Mouse (Mus musculus) spleen, adult 2 months (tissue): Measurements from ENCODE around the gene Sln. TPM values are rescaled to one million over a fixed set of nuclear protein-coding genes. Genes with fewer than 3 reads are reported as not detected.

ENCODE experiments used
- DNase-seq, 2 experiments: peaks; one replicate each; pipeline versions ENCODE4 v3.0.0 to v3.0.0-alpha.2; 2012 to 2021; ENCODE audit warnings: low spot score in 2 of 2, low read depth in 1 of 2
- H3K27ac ChIP-seq: fragments of 200-500 bp; 2 replicates; pipeline ENCODE4 v1.5.1; 2012; ENCODE audit warnings: low read length, inconsistent platforms; ENCODE audit not compliant: insufficient read depth
- H3K27me3 ChIP-seq: fragments of 200-500 bp; 2 replicates; pipeline ENCODE4 v1.6.1; 2012; ENCODE audit warnings: mild to moderate bottlenecking, moderate library complexity, low read length, inconsistent platforms; ENCODE audit not compliant: control insufficient read depth, insufficient read depth
- H3K36me3 ChIP-seq: fragments of 200-500 bp; 2 replicates; pipeline ENCODE4 v1.6.1; 2012; ENCODE audit warnings: mild to moderate bottlenecking, low read length, inconsistent platforms; ENCODE audit not compliant: control insufficient read depth, insufficient read depth
- H3K4me1 ChIP-seq: fragments of 200-500 bp; 2 replicates; pipeline ENCODE4 v1.6.1; 2011; ENCODE audit warnings: inconsistent platforms; ENCODE audit not compliant: control insufficient read depth, insufficient read depth, insufficient read length
- H3K4me3 ChIP-seq: fragments of 200-500 bp; 2 replicates; pipeline ENCODE4 v1.5.1; 2011; ENCODE audit warnings: mild to moderate bottlenecking, inconsistent platforms; ENCODE audit not compliant: insufficient read depth, insufficient read length; ENCODE audit errors: extremely low read depth
- CTCF ChIP-seq: fragments of 200-500 bp; IDR thresholded peaks from 2 replicates; pipeline ENCODE4 v1.5.1; 2011; ENCODE audit warnings: mild to moderate bottlenecking, inconsistent platforms; ENCODE audit not compliant: insufficient read depth, insufficient read length, insufficient replicate concordance; ENCODE audit errors: extremely low read depth
- POLR2A ChIP-seq: fragments of 200-500 bp; IDR thresholded peaks from 2 replicates; pipeline ENCODE4 v1.6.1; 2011; ENCODE audit warnings: low read depth, low read length, inconsistent platforms
- WGBS: fragments of 180-500 bp; shearing (Covaris S2); methylation state at CpG from one replicate; pipeline ENCODE4 v1.1.7; 2018; 5-methylcytosine and 5-hydroxymethylcytosine counted together
- polyA plus RNA-seq: library from polyadenylated mRNA; depleted of rRNA; stranded (reverse); fragments of >200 nt; gene quantifications from 2 replicates; pipeline ENCODE4 v1.2.3, GENCODE M21; 2012; rRNA removed

Gene Sln
- 0.40 and 0.55 TPM in 2 replicates for polyA plus RNA-seq

- Histone ChIP-seq H3K27ac (no peak within 1 kb of the TSS), H3K4me3 (no peak within 1 kb of the TSS), H3K27me3 (no peaks in the 10 kb centered on the region), H3K4me1 (no peaks in the 10 kb centered on the region), H3K36me3 (no peaks in the 10 kb centered on the region)
- DNase-seq: no peak
- 88% methylated on average over 4 of the region's 4 CpGs for whole genome bisulfite sequencing
- no peak for TF ChIP-seq CTCF
- TF ChIP-seq POLR2A: no peak
Measured at GRCm38 (mm10) chr9:53849864-53850263, at the start of gene Sln. TSS of gene Sln (plus strand) at chr9:53850164.

DNA sequence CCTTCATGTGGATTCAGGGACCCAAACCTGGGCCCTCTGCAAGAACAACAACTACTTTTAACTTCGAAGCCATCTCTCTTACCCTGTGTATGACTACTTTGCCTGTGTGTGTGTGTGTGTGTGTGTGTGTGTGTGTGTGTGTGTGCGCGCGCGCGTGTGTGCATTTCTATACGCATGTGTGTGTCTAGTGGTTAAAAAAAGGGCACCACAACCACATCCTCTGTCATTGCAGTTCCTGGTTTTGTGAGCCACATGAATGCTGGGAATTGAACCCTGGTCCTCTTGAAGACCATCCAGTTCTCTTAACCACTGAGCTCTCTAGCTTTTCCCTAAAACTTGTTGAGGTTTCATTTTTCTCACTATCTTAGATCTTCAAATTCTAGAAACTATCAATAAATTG is 47.0 kb upstream of the Sln start:
- no peak for DNase-seq
- no peak for TF ChIP-seq CTCF
- TF ChIP-seq POLR2A: no peak
- WGBS: 86% methylated on average over 7 of the region's 7 CpGs
- no peaks in the 10 kb centered on the region for H3K4me1 ChIP-seq
- no peaks in the 10 kb centered on the region for H3K27me3 ChIP-seq
- H3K4me3 ChIP-seq: no peak overlapping the region
- H3K27ac ChIP-seq: no peak overlapping the region
- H3K36me3 ChIP-seq: 0 out of 2 replicates have a peak, but pooled peaks cover 1% of the 10 kb centered on the region

- Histone ChIP-seq H3K27ac (no peak overlapping the region), H3K27me3 (no peaks in the 10 kb centered on the region), H3K36me3 (no peaks in the 10 kb centered on the region), H3K4me3 (no peak overlapping the region), H3K4me1 (no peaks in the 10 kb centered on the region)
- 56% methylated on average over 7 of the region's 7 CpGs for WGBS
- TF ChIP-seq CTCF (no peak), POLR2A (no peak)
- DNase-seq: no peak
Measured at GRCm38 (mm10) chr9:53806496-53807086, 43.4 kb upstream of the Sln start.

DNA sequence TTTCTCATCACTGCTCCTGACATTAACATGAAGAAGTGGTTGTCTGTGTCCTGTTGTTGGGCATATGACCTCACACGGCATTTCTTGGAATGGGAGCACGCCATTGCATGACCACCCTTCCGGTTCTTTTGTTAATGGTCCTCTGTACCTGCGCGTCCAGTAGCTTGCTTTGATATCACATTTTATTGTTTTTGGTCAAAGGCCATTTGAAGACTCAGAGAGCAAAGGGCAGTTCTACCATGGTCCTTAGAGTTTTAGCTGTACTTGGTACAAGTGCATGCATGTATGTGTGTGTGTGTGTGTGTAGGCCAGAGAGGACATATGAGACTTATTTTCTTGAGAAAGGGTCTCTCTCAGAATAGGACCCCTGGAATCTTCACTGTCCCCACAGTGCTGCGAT is 36.5 kb upstream of the Sln start:
- TF ChIP-seq CTCF: no peak
- no peak for TF ChIP-seq POLR2A
- no peak for DNase-seq
- Histone ChIP-seq H3K36me3 (no peaks in the 10 kb centered on the region), H3K27ac (no peak overlapping the region), H3K4me3 (no peak overlapping the region), H3K4me1 (no peaks in the 10 kb centered on the region), H3K27me3 (no peaks in the 10 kb centered on the region)
- 93% methylated on average over 6 of the region's 6 CpGs for WGBS

GRCm38 (mm10) chr9:53818760-53819159 is 31.2 kb upstream of the Sln start:
- no peaks in the 10 kb centered on the region for H3K27me3 ChIP-seq
- DNase-seq: peak in 1 of 2 experiments; percentile 56
- 21% methylated on average over 4 of the region's 4 CpGs for WGBS
- H3K4me3 ChIP-seq: no peak overlapping the region
- TF ChIP-seq POLR2A: no peak
- peak; percentile 35; the same call in 1 of the 2 replicates for TF ChIP-seq CTCF
- H3K36me3 ChIP-seq: no peaks in the 10 kb centered on the region
- no peaks in the 10 kb centered on the region for H3K4me1 ChIP-seq
- H3K27ac ChIP-seq: no peak overlapping the region

DNA sequence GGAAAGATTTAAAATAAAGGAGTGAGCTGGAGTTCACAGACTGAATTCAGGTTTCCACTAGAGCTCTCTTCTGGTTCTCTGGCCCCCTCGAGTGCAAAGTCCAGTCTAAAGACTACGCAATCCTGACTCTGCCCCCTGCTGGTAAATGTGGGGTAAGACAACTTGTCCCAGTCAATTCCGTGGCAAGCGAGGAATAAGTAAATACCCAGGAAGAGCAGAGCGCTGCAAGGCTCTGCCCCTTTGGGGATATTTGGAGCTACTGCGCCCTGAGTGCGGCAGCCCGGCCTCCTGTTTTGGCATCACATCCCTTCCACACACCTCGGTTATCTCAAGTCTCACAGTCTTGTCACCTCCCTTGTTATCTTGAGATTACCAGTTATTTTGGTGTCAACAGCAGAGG is 24.6 kb upstream of the Sln start:
- Histone ChIP-seq H3K4me1 (no peaks in the 10 kb centered on the region), H3K4me3 (no peak overlapping the region), H3K36me3 (no peaks in the 10 kb centered on the region), H3K27me3 (0 out of 2 replicates have a peak, but pooled peaks cover 3% of the 10 kb centered on the region), H3K27ac (no peak overlapping the region)
- WGBS: 14% methylated on average over 9 of the region's 9 CpGs
- no peak for DNase-seq
- no peak for TF ChIP-seq POLR2A
- TF ChIP-seq CTCF: peak; percentile 45; the same call in 1 of the 2 replicates
